Mouse (Mus musculus): ENCODE measurements around the gene 5830473C10Rik. TPM values are rescaled to one million over a fixed set of nuclear protein-coding genes. Genes with fewer than 3 reads are reported as not detected.

The 5830473C10Rik gene
- polyA plus RNA-seq, 1 experiment from 2014 or later, result not detected

DNA sequence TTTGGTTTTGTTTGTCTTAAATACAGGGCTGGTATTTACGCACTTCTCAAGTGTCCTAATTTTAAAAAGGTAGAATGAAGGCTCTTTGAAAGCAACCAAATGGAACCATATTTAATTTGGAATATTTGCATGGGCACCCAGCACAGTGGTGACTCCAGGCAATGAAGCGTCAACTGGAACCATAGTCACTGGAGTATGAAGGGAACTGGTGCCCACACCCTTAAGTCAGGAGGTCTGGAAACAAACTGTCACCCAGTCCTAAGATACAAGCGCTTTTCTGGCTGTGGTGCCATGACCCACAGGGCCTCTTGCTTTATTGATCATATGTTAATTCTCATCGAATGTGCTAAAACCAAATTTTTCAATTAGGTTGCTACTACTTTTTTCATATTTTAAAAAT is 66.5 kb downstream of the 5830473C10Rik start:
- no peaks in the 10 kb centered on the region for H3K36me3 ChIP-seq
- 88% methylated on average over 4 of the region's 4 CpGs for WGBS
- H3K9me3 ChIP-seq, result no peaks in the 10 kb centered on the region
- no peak overlapping the region for H3K27ac ChIP-seq
- no peak overlapping the region for H3K9ac ChIP-seq
- no peak for ATAC-seq (ENCODE audit: insufficient number of reproducible peaks, insufficient read depth, low FRiP score, low TSS enrichment, low read depth)
- H3K4me3 ChIP-seq, result no peak overlapping the region
- no peaks in the 10 kb centered on the region for H3K27me3 ChIP-seq
- peaks cover 5% of the 10 kb centered on the region; the same call in 1 of the 2 replicates for H3K4me1 ChIP-seq
- no peak overlapping the region for H3K4me2 ChIP-seq

DNA sequence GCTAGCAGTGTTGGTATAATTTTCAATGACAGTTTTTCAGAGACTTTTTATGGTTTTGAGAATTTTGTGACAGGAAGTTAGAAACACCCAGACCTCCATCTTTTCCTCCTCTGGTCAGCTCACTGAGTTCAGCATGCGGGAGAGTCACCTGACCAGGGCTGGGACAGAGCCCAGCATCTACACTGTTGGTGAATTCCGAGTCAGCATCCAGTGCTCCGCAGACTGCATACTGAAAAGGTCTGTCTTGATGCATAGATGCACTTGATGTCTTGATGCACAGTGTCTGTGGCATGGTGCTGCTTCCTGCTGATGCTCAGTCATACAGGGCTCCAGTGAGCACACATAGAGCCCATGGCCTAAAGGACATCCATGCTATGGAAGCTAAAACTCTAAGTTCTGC is 67.1 kb downstream of the 5830473C10Rik start:
- Histone ChIP-seq H3K4me3 (no peak overlapping the region), H3K4me1 (peaks cover 5% of the 10 kb centered on the region; the same call in 1 of the 2 replicates), H3K36me3 (no peaks in the 10 kb centered on the region), H3K27me3 (no peaks in the 10 kb centered on the region), H3K27ac (no peak overlapping the region), H3K4me2 (no peak overlapping the region), H3K9ac (no peak overlapping the region), H3K9me3 (no peaks in the 10 kb centered on the region)
- WGBS, result 76% methylated on average over 3 of the region's 3 CpGs
- ATAC-seq (ENCODE audit: insufficient number of reproducible peaks, insufficient read depth, low FRiP score, low TSS enrichment, low read depth), result no peak

DNA sequence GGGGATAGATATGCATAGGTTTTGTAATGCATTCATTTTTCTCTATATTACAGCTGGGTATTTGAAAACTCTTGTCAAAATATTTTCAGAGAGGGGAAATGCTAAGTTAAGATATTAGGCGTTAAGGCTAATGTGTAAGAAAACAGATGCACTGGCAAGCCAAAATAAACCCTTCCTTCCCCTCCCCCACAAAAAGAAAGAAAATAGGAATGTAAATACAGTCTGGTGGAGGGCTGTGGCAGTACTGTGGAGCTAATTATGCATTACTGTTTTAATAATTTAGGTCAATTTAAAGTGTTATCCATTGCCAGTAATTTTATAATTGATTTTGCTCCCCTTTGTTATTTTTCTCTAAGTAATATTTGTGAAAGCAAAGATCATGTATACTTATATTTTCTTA is 67.6 kb downstream of the 5830473C10Rik start:
- no peaks in the 10 kb centered on the region for H3K9me3 ChIP-seq
- ATAC-seq (ENCODE audit: insufficient number of reproducible peaks, insufficient read depth, low FRiP score, low TSS enrichment, low read depth), result no peak
- peaks cover 2% of the 10 kb centered on the region; the same call in 1 of the 2 replicates for H3K4me1 ChIP-seq
- WGBS, result 77% methylated on average over 1 of the region's 1 CpGs
- no peak overlapping the region for H3K4me3 ChIP-seq
- H3K27ac ChIP-seq, result no peak overlapping the region
- H3K4me2 ChIP-seq, result no peak overlapping the region
- no peak overlapping the region for H3K9ac ChIP-seq
- H3K27me3 ChIP-seq, result no peaks in the 10 kb centered on the region
- no peaks in the 10 kb centered on the region for H3K36me3 ChIP-seq

DNA sequence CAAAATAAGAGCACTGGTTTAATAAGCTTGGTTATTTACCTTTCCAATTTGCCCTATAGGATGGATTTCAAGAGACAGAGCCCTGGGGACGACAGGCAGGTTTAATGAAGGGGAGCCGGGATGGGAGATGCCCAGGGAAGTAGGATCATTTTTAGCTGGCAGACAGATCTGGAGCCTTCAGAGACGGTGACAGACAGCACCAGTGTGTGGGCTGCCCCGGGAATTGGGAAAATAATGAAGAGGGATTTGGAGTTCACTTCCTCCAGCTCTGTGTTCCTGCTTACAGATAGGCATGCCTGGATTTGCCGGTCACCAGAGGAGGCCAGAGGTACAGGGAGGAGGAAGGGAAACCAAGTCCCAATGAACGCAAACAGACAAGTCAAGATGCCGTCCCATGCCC is 74.0 kb downstream of the 5830473C10Rik start:
- Histone ChIP-seq H3K4me3 (no peak overlapping the region), H3K4me1 (no peaks in the 10 kb centered on the region), H3K36me3 (no peaks in the 10 kb centered on the region), H3K27ac (no peak overlapping the region), H3K9ac (no peak overlapping the region), H3K4me2 (no peak overlapping the region), H3K9me3 (no peaks in the 10 kb centered on the region), H3K27me3 (peaks cover 6% of the 10 kb centered on the region; the same call in 1 of the 2 replicates)
- ATAC-seq (ENCODE audit: insufficient number of reproducible peaks, insufficient read depth, low FRiP score, low TSS enrichment, low read depth), result no peak
- WGBS, result 57% methylated on average over 7 of the region's 7 CpGs

DNA sequence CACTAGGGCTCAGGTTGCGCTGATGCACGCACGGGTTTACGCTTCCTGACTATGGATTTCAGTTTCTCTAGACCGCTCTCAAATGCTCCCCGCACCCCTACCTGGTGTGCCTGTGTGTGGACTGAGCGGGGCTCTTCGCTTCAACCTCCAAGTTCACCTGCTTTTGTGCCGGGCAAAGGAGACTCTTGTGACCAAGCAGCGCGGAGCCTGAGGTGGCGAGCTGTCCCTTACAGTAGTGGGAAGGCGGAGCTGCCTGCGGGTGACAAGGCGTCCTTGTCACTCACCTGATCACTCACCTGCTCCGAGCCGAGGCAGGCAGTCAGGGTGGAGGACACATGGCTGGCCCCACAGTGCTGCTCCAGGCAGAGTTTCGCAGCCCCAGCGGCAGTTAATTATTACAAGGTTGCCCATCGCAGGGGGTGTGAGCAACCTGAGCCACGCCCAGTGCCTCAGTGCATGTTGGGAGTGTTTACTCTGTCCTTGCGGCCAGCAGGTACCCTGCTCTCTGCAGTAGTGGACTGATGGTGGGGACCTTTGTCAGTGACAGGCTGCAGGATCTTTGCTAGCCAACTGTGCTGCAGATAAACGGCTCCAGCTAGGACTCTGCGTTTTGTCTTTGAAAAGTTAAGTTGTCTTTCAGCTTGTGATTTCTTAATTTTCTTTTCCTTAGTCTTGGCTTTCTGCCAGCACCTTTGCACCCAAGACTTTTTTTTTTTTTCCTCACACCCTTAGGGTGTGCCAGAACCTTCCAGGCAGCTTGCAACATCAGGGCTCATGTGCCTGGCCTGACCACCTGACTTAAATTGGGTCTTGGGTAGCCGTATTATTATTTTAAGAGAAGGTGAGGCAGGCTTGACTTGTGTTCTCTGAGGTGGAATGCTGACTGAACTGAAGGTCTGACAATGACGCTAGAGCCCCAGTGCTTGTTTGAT is 79.6 kb downstream of the 5830473C10Rik start, which contains the start of gene Rassf6:
TSS of gene Rassf6 (minus strand) at position 372 of the 932 bp plus-strand sequence.
- Histone ChIP-seq H3K4me3 (peak within 1 kb of the TSS; percentile 47), H3K27ac (no peak within 1 kb of the TSS), H3K27me3 (peaks cover 17% of the 10 kb centered on the region), H3K9ac (peak within 1 kb of the TSS; percentile 65), H3K9me3 (no peaks in the 10 kb centered on the region), H3K36me3 (no peaks in the 10 kb centered on the region), H3K4me2 (peak within 1 kb of the TSS; percentile 88), H3K4me1 (peaks cover 7% of the 10 kb centered on the region)
- peak; percentile 67 for ATAC-seq (ENCODE audit: insufficient number of reproducible peaks, insufficient read depth, low FRiP score, low TSS enrichment, low read depth)
- 7% methylated on average over 26 of the region's 26 CpGs for WGBS

DNA sequence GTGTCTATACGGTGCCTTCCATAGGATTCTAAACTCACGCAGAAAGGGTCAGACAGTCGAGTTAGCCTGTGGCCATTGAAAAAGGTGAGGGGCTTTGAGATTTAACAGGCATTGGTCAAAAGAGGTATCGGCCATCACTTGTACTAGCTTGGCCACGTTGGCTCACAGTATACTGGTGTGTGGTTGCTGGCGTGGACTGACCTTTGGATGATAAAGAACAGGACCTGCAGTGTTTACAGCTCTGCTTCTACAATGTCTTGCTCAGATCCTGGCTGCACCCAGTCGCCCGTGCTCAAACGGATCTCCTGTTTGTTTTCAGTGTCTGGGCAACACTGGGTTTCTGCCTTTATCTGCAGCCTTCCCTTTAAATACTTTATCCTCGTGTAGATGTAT is 80.3 kb downstream of the 5830473C10Rik start:
- peaks cover 7% of the 10 kb centered on the region for H3K4me1 ChIP-seq
- H3K9me3 ChIP-seq, result no peaks in the 10 kb centered on the region
- no peak overlapping the region for H3K4me2 ChIP-seq
- H3K9ac ChIP-seq, result no peak overlapping the region
- ATAC-seq (ENCODE audit: insufficient number of reproducible peaks, insufficient read depth, low FRiP score, low TSS enrichment, low read depth), result no peak
- WGBS, result 69% methylated on average over 10 of the region's 10 CpGs
- peaks cover 17% of the 10 kb centered on the region for H3K27me3 ChIP-seq
- no peaks in the 10 kb centered on the region for H3K36me3 ChIP-seq
- no peak overlapping the region for H3K27ac ChIP-seq
- no peak overlapping the region for H3K4me3 ChIP-seq

DNA sequence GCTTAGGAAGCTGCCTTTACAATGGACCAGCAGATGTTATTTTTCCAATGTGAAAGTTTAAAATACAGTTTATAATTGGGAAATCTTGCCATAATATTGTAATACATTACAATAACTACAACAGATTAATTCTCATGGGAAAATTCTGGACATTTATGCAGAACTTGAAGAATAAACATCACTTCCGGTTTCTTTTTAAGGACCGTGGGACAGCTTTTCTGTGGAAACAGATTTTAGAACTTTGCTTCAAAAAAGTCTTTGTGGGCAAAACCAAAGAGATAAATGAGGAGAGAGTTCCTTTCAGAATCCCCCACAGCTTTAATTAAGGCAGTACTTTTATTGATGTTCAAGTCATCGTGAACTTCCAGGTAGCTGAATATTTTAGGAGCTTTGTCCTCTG is 84.7 kb downstream of the 5830473C10Rik start:
- Histone ChIP-seq H3K27me3 (peaks cover 6% of the 10 kb centered on the region), H3K4me2 (no peak overlapping the region), H3K9me3 (no peaks in the 10 kb centered on the region), H3K4me1 (peaks cover under 1% of the 10 kb centered on the region), H3K9ac (no peak overlapping the region), H3K4me3 (no peak overlapping the region), H3K36me3 (no peaks in the 10 kb centered on the region), H3K27ac (no peak overlapping the region)
- ATAC-seq (ENCODE audit: insufficient number of reproducible peaks, insufficient read depth, low FRiP score, low TSS enrichment, low read depth), result no peak
- 79% methylated on average over 3 of the region's 3 CpGs for WGBS

DNA sequence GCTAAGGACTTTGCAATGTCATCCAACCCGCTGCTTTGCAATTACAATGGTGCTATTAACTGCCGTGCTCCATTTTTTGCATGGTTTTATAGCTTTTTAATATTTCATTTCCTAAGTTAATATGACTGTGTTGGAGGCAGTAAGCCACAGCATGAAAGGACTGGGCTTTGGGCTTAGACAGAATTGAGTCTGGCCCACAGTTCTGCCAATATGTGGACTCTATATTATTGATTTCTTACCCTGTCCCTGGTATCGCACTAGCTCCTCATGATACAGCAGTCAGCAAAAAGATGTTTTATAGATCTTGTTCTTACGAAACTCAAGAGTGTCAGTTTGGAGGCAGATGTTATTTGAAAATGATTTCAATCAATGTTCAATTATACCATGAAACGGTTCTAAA is 85.5 kb downstream of the 5830473C10Rik start:
- Histone ChIP-seq H3K9ac (no peak overlapping the region), H3K4me3 (no peak overlapping the region), H3K4me2 (no peak overlapping the region), H3K36me3 (no peaks in the 10 kb centered on the region), H3K27me3 (no peaks in the 10 kb centered on the region; the same call in 1 of the 2 replicates), H3K27ac (no peak overlapping the region), H3K9me3 (no peaks in the 10 kb centered on the region), H3K4me1 (no peaks in the 10 kb centered on the region)
- WGBS, result 82% methylated on average over 5 of the region's 5 CpGs
- ATAC-seq (ENCODE audit: insufficient number of reproducible peaks, insufficient read depth, low FRiP score, low TSS enrichment, low read depth), result no peak

Other genes starting within 250 kb of the 5830473C10Rik start
- 31.5 and 33.0 TPM in 2 replicates for gene Ankrd17, start 194.5 kb upstream of the 5830473C10Rik start, polyA plus RNA-seq (2015; fragmentation: Nextera tagmentation; extraction: Ambion mirVana)
- 8.8 TPM in 2 replicates for gene Gm9958, start 193.9 kb upstream of the 5830473C10Rik start, polyA plus RNA-seq (2015; fragmentation: Nextera tagmentation; extraction: Ambion mirVana)
- 1.8 and 60.7 TPM in 2 replicates for gene Alb, start 100.2 kb upstream of the 5830473C10Rik start, polyA plus RNA-seq (2015; fragmentation: Nextera tagmentation; extraction: Ambion mirVana)
- 0.84 and 113 TPM in 2 replicates for gene Afp, start 70.4 kb upstream of the 5830473C10Rik start, polyA plus RNA-seq (2015; fragmentation: Nextera tagmentation; extraction: Ambion mirVana)
- 0.50 TPM in 1 of 2 replicates, not detected in the other for gene Afm, start 42.2 kb upstream of the 5830473C10Rik start, polyA plus RNA-seq (2015; fragmentation: Nextera tagmentation; extraction: Ambion mirVana)
- 1.3 and 1.5 TPM in 2 replicates for gene Rassf6, start 79.5 kb downstream of the 5830473C10Rik start, polyA plus RNA-seq (2015; fragmentation: Nextera tagmentation; extraction: Ambion mirVana)
- 1.7 and 3.1 TPM in 2 replicates for gene Cxcl5, start 198.3 kb downstream of the 5830473C10Rik start, polyA plus RNA-seq (2015; fragmentation: Nextera tagmentation; extraction: Ambion mirVana)
- 8.0 and 10.0 TPM in 2 replicates for gene Ppbp, start 207.4 kb downstream of the 5830473C10Rik start, polyA plus RNA-seq (2015; fragmentation: Nextera tagmentation; extraction: Ambion mirVana)
- gene Pf4, start 211.3 kb downstream of the 5830473C10Rik start, polyA plus RNA-seq (2015; fragmentation: Nextera tagmentation; extraction: Ambion mirVana), result 62.7 and 65.2 TPM in 2 replicates
- gene Cxcl3, start 225.0 kb downstream of the 5830473C10Rik start, polyA plus RNA-seq (2015; fragmentation: Nextera tagmentation; extraction: Ambion mirVana), result 0.41 TPM in 1 of 2 replicates, not detected in the other
- gene Cxcl15, start 233.4 kb downstream of the 5830473C10Rik start, polyA plus RNA-seq (2015; fragmentation: Nextera tagmentation; extraction: Ambion mirVana), result 0.13 TPM in 1 of 2 replicates, not detected in the other

Measured in embryonic facial prominence, embryonic 13.5 days (tissue).